Comparison of ENCODE assay signal across 14 mouse cellular contexts in genomic region chr10:123110548-123110947, GRCm38 (mm10). TPM values are rescaled to one million over a fixed set of nuclear protein-coding genes. Genes with fewer than 3 reads are reported as not detected.
DNase-seq lines count a peak whose midpoint lies in the region; ATAC-seq and TF ChIP-seq lines count a peak whose summit lies in the region.
"Had no signal": no experiment of that assay in that cellular context is flagged by ENCODE, and none has a peak within 500 bp of the region (broad histone marks: within the 10 kb centered on the region; RNA-seq: fewer than 3 reads in every experiment).

No protein-coding gene starts in this region.

- no peaks in the 10 kb centered on the region for H3K36me3 ChIP-seq in forebrain, embryonic 11.5 days (ENCODE audit: control insufficient read depth, insufficient read depth, low read length)
- H3K36me3 ChIP-seq in forebrain, postnatal 0 days (ENCODE audit: insufficient read depth) = peaks cover 32% of the 10 kb centered on the region
- H3K36me3 ChIP-seq in neural tube, embryonic 11.5 days (ENCODE audit: control insufficient read depth, insufficient read depth, low read length) = no peaks in the 10 kb centered on the region
- peaks cover 37% of the 10 kb centered on the region for H3K36me3 ChIP-seq in neural tube, embryonic 15.5 days

- WGBS in forebrain, embryonic 11.5 days = 74% methylated on average over 11 of the region's 11 CpGs
- 58% methylated on average over 11 of the region's 11 CpGs for WGBS in forebrain, postnatal 0 days
- 81% methylated on average over 11 of the region's 11 CpGs for WGBS in neural tube, embryonic 11.5 days
- 69% methylated on average over 11 of the region's 11 CpGs for WGBS in neural tube, embryonic 15.5 days

- no peak for TF ChIP-seq CTCF in forebrain, postnatal 0 days (IDR thresholded peaks at IDR 0.05; ENCODE audit: low read depth)

- no peak overlapping the region for H3K4me2 ChIP-seq in forebrain, embryonic 11.5 days (ENCODE audit: low read depth, low read length, severe bottlenecking)
- no peak overlapping the region for H3K4me2 ChIP-seq in forebrain, postnatal 0 days (ENCODE audit: low read depth)
- H3K4me2 ChIP-seq in neural tube, embryonic 11.5 days (ENCODE audit: low read depth) = no peak overlapping the region
- H3K4me2 ChIP-seq in neural tube, embryonic 15.5 days = no peak overlapping the region
- H3K4me2 ChIP-seq: embryonic facial prominence, embryonic 13.5 days; heart, embryonic 15.5 days; hindbrain, embryonic 14.5 days; limb, embryonic 15.5 days had no signal

- no peaks in the 10 kb centered on the region for H3K9me3 ChIP-seq in forebrain, embryonic 11.5 days (ENCODE audit: control insufficient read depth, low read length)
- no peaks in the 10 kb centered on the region for H3K9me3 ChIP-seq in forebrain, postnatal 0 days (ENCODE audit: low read length)
- no peaks in the 10 kb centered on the region for H3K9me3 ChIP-seq in neural tube, embryonic 11.5 days (ENCODE audit: control insufficient read depth, low read length)
- H3K9me3 ChIP-seq in neural tube, embryonic 15.5 days (replicated peaks) = no peaks in the 10 kb centered on the region
- H3K9me3 ChIP-seq: embryonic facial prominence, embryonic 13.5 days; heart, embryonic 15.5 days; limb, embryonic 15.5 days had no signal

- no peak overlapping the region for H3K9ac ChIP-seq in forebrain, embryonic 11.5 days (ENCODE audit: low read length)
- H3K9ac ChIP-seq in forebrain, postnatal 0 days = no peak overlapping the region
- H3K9ac ChIP-seq in neural tube, embryonic 11.5 days (ENCODE audit: low read length) = no peak overlapping the region
- H3K9ac ChIP-seq in neural tube, embryonic 15.5 days (replicated peaks) = no peak overlapping the region
- H3K9ac ChIP-seq: embryonic facial prominence, embryonic 13.5 days; heart, embryonic 15.5 days; hindbrain, embryonic 14.5 days; limb, embryonic 15.5 days had no signal

- H3K27me3 ChIP-seq in forebrain, embryonic 11.5 days (ENCODE audit: control insufficient read depth, insufficient read depth, low read length) = no peaks in the 10 kb centered on the region
- H3K27me3 ChIP-seq in forebrain, postnatal 0 days (ENCODE audit: insufficient read depth, low read length) = no peaks in the 10 kb centered on the region
- no peaks in the 10 kb centered on the region for H3K27me3 ChIP-seq in neural tube, embryonic 11.5 days (ENCODE audit: control insufficient read depth, insufficient read depth, low read length)
- no peaks in the 10 kb centered on the region for H3K27me3 ChIP-seq in neural tube, embryonic 15.5 days (replicated peaks)
- H3K27me3 ChIP-seq: embryonic facial prominence, embryonic 13.5 days; heart, embryonic 15.5 days; limb, embryonic 15.5 days had no signal

- H3K27ac ChIP-seq in forebrain, embryonic 11.5 days (ENCODE audit: low read depth, low read length) = no peak overlapping the region
- H3K27ac ChIP-seq in forebrain, postnatal 0 days (ENCODE audit: low read depth, low read length) = no peak overlapping the region
- no peak overlapping the region for H3K27ac ChIP-seq in neural tube, embryonic 11.5 days (ENCODE audit: low read depth, low read length)
- H3K27ac ChIP-seq in neural tube, embryonic 15.5 days (replicated peaks) = no peak overlapping the region
- H3K27ac ChIP-seq: embryonic facial prominence, embryonic 13.5 days; heart, embryonic 15.5 days; hindbrain, embryonic 14.5 days; limb, embryonic 15.5 days had no signal

- no peaks in the 10 kb centered on the region for H3K4me1 ChIP-seq in forebrain, embryonic 11.5 days (replicated peaks; ENCODE audit: control insufficient read depth, insufficient read depth, low read length)
- no peaks in the 10 kb centered on the region for H3K4me1 ChIP-seq in forebrain, postnatal 0 days (ENCODE audit: insufficient read depth)
- H3K4me1 ChIP-seq in neural tube, embryonic 11.5 days (ENCODE audit: control insufficient read depth, insufficient read depth, low read length) = no peaks in the 10 kb centered on the region
- H3K4me1 ChIP-seq in neural tube, embryonic 15.5 days = no peaks in the 10 kb centered on the region
- H3K4me1 ChIP-seq: embryonic facial prominence, embryonic 13.5 days; heart, embryonic 15.5 days; limb, embryonic 15.5 days had no signal

- no peak for DNase-seq in forebrain, embryonic 11.5 days (ENCODE audit: low spot score)
- no peak for DNase-seq in forebrain, postnatal 0 days
- peak; percentile 17 for DNase-seq in layer of hippocampus, adult 9-11 months
- no peak for DNase-seq in layer of hippocampus, postnatal 36 days
- DNase-seq in neural tube, embryonic 11.5 days (ENCODE audit: low spot score) = peak; percentile 22
- DNase-seq in retina, embryonic 14.5 days (ENCODE audit: low spot score) = peak; percentile 58
- DNase-seq in cerebellum, adult 8-10 months = no peak
- DNase-seq: cerebellum, adult 2 months; right cerebral cortex, postnatal 14 days had no signal

- no peak overlapping the region for H3K4me3 ChIP-seq in forebrain, embryonic 11.5 days (ENCODE audit: low read depth, low read length)
- H3K4me3 ChIP-seq in forebrain, postnatal 0 days (ENCODE audit: low read depth, low read length) = no peak overlapping the region
- no peak overlapping the region for H3K4me3 ChIP-seq in neural tube, embryonic 11.5 days (ENCODE audit: low read depth, low read length)
- no peak overlapping the region for H3K4me3 ChIP-seq in neural tube, embryonic 15.5 days (replicated peaks)
- H3K4me3 ChIP-seq: embryonic facial prominence, embryonic 13.5 days; heart, embryonic 15.5 days; limb, embryonic 15.5 days had no signal

- ATAC-seq in forebrain, embryonic 11.5 days (replicated peaks; ENCODE audit: low FRiP score) = peak; percentile 67
- no peak for ATAC-seq in forebrain, postnatal 0 days
- no peak; the same call in 1 of the 2 replicates for ATAC-seq in neural tube, embryonic 11.5 days (ENCODE audit: insufficient read depth, low FRiP score, low TSS enrichment)
- no peak for ATAC-seq in neural tube, embryonic 15.5 days (ENCODE audit: low FRiP score)

RNA-seq across cellular contexts. Expression of gene Mon2, which starts 34.2 kb away (rescaled TPM):
- 28.6 and 35.1 TPM in 2 replicates for polyA plus RNA-seq in forebrain, embryonic 11.5 days (2014; fragmentation: Nextera tagmentation; extraction: Ambion mirVana)
- total RNA-seq in forebrain, postnatal 0 days (2014; rRNA removed) = 41.3 and 58.7 TPM in 2 replicates
- 12.4 and 15.1 TPM in 2 replicates for polyA plus RNA-seq in forebrain, postnatal 0 days (2015; fragmentation: Nextera tagmentation; extraction: Ambion mirVana)
- total RNA-seq in layer of hippocampus, postnatal 36 days (2021) = 100 to 1,000 TPM in 1 of 2 experiments, 10 to 100 TPM in 1; 94.0 to 108 TPM
- polyA plus RNA-seq in neural tube, embryonic 11.5 days (2014; fragmentation: Nextera tagmentation; extraction: Ambion mirVana) = 31.6 and 31.7 TPM in 2 replicates
- polyA plus RNA-seq in neural tube, embryonic 15.5 days (2015; fragmentation: Nextera tagmentation; extraction: Ambion mirVana) = 21.0 and 22.8 TPM in 2 replicates

Comparison
In these comparisons a context has a peak if more than half of its experiments do, and no peak if none do; other contexts are left out.
1. DNase-seq: peak in layer of hippocampus, adult 9-11 months (single experiment), neural tube, embryonic 11.5 days (single experiment) and retina, embryonic 14.5 days (single experiment); none in forebrain, embryonic 11.5 days (single experiment), forebrain, postnatal 0 days (single experiment), layer of hippocampus, postnatal 36 days (0 of 2) and cerebellum, adult 8-10 months (single experiment).